Mouse (Mus musculus): ENCODE data around the gene Hnf4a.

- TF ChIP-seq POLR2A (IDR thresholded peaks at IDR 0.05; ENCODE audit: low read depth, low read length) (no peak), CTCF (IDR thresholded peaks at IDR 0.05; ENCODE audit: extremely low read depth, insufficient read depth, insufficient read length, insufficient replicate concordance) (no peak)
Observed at GRCm38 (mm10) chr2:163466771-163467170, 39.8 kb upstream of the Hnf4a start.
